Mouse (Mus musculus): ENCODE results near the gene Nxn. TPM values are rescaled to one million over a fixed set of nuclear protein-coding genes. Genes with fewer than 3 reads are reported as not detected.
A peak's percentile ranks its signal among the peaks of the same experiment; 100 is the strongest.

Gene Nxn
- polyA plus RNA-seq, 1 experiment: 9.2 TPM

DNA sequence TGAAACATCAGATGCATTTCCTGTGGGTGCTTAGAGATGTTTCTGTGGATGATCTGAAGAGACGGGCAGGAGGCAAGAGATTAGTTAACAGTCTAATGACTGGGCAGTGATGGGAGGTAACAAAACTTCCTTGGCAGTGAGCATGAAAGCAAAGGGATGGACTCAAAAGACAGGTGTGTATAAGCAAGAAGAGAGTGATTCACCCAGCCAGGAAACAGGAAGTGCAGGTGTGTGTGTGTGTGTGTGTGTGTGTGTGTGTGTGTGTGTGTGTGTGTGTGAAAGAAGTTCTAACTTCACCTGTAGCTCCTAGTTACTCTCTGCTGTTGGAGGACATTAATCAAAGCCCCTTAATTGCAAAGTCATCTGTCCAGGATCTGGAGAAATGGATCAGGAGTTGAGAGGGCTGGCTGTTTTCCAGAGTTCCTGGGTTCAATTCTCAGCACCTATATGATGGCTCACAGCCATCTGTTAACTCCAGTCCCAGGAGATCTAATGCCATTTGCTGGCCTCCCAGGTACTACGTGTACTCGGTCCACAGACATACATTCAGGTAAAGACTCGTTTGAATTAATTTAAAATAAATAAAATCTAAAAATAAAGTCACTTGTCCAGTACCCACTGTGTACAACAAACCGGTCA lies 6.8 kb upstream of the Nxn start:
- no peak for TF ChIP-seq POLR2A (IDR thresholded peaks at IDR 0.05; ENCODE audit: extremely low read depth, insufficient read depth, low read length)
- no peak for TF ChIP-seq CTCF (IDR thresholded peaks at IDR 0.05; ENCODE audit: extremely low read depth, insufficient read depth, low read length)
- Histone ChIP-seq H3K27ac (ENCODE audit: insufficient read depth, low read length) (no peak overlapping the region), H3K4me1 (ENCODE audit: control insufficient read depth, insufficient read depth, low read length) (no peaks in the 10 kb centered on the region), H3K4me3 (ENCODE audit: insufficient read depth, low read length) (no peak overlapping the region)

DNA sequence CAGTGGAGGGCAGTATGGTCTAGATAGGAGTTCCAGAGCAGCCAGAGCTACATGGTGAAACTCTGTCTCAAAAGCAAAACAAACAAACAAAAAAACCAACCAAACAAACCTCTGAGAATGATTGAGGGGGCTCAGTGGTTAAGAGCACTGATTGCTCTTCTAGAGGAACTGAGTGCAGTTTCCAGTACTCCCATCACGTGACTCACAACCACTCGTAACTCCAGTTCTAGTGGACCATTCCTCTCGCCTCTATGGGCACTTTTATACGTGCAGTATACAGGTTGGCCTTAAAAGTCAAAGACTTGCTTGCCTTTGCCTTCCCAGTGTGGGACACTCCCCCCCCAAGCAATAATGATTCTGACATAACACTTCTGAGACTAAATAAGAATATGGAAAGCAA lies 6.2 kb upstream of the Nxn start:
- H3K27ac ChIP-seq (ENCODE audit: insufficient read depth, low read length): no peak overlapping the region
- H3K4me3 ChIP-seq (ENCODE audit: insufficient read depth, low read length): no peak overlapping the region
- H3K4me1 ChIP-seq (ENCODE audit: control insufficient read depth, insufficient read depth, low read length): no peaks in the 10 kb centered on the region
- TF ChIP-seq CTCF (IDR thresholded peaks at IDR 0.05; ENCODE audit: extremely low read depth, insufficient read depth, low read length) (no peak), POLR2A (IDR thresholded peaks at IDR 0.05; ENCODE audit: extremely low read depth, insufficient read depth, low read length) (no peak)

DNA sequence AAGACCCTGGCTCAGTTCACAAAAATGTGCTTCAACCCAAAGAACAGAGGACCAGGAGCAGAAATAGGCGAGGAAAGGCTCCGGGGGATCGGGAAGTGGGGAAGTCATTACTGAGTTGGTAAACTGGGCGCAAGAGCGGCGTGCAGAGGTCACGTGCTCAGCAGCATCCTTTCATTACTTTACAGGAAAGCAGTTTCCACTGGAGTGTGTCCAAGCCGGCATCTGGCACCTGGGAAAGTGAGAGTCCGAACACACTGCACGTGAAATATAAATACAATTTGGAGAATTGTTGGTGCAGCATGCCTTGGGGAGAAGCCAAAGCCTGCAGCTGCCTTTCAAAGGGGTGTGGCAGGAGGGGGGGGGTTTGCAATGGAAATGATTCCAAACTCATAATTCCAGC lies 2.5 kb upstream of the Nxn start:
- no peak overlapping the region for H3K27ac ChIP-seq (ENCODE audit: insufficient read depth, low read length)

DNA sequence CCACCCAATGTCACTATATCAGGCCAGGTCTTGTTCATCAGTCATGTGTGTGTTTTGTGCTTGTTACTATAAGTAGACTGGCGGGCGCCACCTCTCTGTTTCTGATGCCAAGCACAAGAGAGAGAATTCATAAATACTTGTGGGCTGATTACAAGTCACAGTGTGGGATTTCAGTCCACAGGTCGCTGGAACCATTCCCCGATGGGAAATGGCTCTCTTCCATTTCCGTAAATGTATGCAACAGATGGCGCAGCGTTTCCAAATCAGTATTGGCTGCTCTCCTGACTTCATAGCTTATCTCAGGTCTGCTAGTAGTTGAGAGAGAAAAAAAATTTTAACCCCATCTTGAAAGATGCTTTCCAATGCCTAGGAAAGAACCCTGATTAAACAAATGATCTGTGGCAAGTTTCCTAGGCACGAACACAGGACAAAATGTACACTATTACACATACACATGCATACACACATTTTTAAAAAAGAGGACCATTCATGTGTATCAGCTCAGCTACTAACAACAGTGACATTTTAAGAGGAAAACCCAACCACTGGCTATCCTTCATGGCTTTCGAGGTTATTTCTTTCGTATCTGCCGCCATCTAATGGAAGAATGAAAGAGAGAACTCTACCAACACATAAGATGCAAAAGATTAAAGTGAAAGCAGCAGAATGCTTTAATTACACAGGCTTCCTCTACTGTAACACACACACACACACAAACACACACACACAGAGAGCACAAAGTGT lies 819 bp upstream of the Nxn start:
- Histone ChIP-seq H3K4me3 (ENCODE audit: insufficient read depth, low read length) (peak overlapping the region; percentile 70; the same call in 1 of the 2 replicates), H3K27ac (ENCODE audit: insufficient read depth, low read length) (no peak overlapping the region), H3K4me1 (ENCODE audit: control insufficient read depth, insufficient read depth, low read length) (peaks cover 3% of the 10 kb centered on the region; the same call in 1 of the 2 replicates)
- no peak for TF ChIP-seq POLR2A (IDR thresholded peaks at IDR 0.05; ENCODE audit: extremely low read depth, insufficient read depth, low read length)
- TF ChIP-seq CTCF (IDR thresholded peaks at IDR 0.05; ENCODE audit: extremely low read depth, insufficient read depth, low read length): no peak

More for the DNA sequence above, 2.5 kb upstream of the Nxn start:
- TF ChIP-seq POLR2A (IDR thresholded peaks at IDR 0.05; ENCODE audit: extremely low read depth, insufficient read depth, low read length): no peak
- no peak for TF ChIP-seq CTCF (IDR thresholded peaks at IDR 0.05; ENCODE audit: extremely low read depth, insufficient read depth, low read length)
- Histone ChIP-seq H3K4me3 (ENCODE audit: insufficient read depth, low read length) (no peak overlapping the region), H3K4me1 (ENCODE audit: control insufficient read depth, insufficient read depth, low read length) (peaks cover 3% of the 10 kb centered on the region; the same call in 1 of the 2 replicates)

DNA sequence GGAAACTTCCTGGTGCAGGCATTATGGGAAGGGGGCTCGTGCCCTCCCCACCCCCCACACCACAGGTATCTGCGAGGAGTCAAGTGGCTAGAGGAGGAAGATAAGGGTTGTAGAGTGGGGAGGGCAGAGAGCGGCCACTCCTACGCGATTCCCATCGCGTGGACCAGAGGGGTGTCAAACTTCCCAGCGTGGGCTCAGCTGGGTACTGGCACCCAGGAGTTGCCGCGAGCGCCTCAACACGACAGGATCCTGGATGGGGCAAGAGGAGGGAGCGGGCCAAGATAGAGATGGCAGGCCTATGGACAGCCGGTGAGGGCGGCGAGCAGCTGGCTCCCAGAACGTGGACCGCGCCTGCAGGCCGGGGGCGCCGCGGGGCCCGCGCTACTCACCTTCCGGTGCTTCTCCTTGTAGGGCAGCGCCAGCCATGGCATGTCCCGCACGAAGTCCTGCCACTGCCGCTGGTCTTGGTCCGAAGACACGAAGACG lies 585 bp downstream of the Nxn start:
- TF ChIP-seq CTCF (IDR thresholded peaks at IDR 0.05; ENCODE audit: extremely low read depth, insufficient read depth, low read length) (no peak), POLR2A (IDR thresholded peaks at IDR 0.05; ENCODE audit: extremely low read depth, insufficient read depth, low read length) (no peak)
- H3K4me1 ChIP-seq (ENCODE audit: control insufficient read depth, insufficient read depth, low read length): peaks cover 3% of the 10 kb centered on the region; the same call in 1 of the 2 replicates
- H3K4me3 ChIP-seq (ENCODE audit: insufficient read depth, low read length): peak overlapping the region; percentile 70
- H3K27ac ChIP-seq (ENCODE audit: insufficient read depth, low read length): no peak overlapping the region

DNA sequence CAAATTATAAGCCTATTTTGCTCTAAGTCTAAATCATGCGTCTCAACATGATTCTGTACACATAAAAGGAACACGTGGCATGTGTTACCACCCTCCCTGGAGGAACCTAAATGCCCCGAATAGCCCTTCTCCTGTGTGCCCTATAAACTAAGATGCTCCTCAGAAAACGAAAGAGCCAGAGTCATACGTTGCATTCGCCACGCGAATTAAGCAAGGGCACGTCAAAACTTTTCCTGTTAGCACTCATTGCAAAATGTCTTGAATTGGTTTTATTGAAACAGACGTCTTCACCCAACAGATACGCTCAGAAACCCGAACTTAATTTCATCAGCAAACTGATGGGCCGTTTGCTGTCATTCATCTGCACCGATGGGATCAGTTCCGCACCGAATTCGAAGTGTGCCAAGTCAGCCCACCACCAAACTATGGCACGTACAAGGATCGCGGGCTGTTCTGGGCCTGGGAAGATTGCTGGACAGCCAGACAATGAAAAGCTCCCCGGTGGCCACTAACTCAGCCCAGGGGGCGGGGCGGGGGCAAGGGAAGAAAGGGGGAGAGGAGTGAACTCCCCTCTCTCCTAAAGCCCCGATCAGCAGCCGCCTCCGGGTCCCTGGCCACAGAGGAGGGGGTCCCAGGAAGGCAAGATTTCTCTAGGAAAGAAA lies 1.2 kb downstream of the Nxn start:
- Histone ChIP-seq H3K4me1 (ENCODE audit: control insufficient read depth, insufficient read depth, low read length) (peaks cover 3% of the 10 kb centered on the region; the same call in 1 of the 2 replicates), H3K4me3 (ENCODE audit: insufficient read depth, low read length) (peak overlapping the region; percentile 70), H3K27ac (ENCODE audit: insufficient read depth, low read length) (no peak overlapping the region)
- TF ChIP-seq POLR2A (IDR thresholded peaks at IDR 0.05; ENCODE audit: extremely low read depth, insufficient read depth, low read length): no peak
- TF ChIP-seq CTCF (IDR thresholded peaks at IDR 0.05; ENCODE audit: extremely low read depth, insufficient read depth, low read length): no peak

DNA sequence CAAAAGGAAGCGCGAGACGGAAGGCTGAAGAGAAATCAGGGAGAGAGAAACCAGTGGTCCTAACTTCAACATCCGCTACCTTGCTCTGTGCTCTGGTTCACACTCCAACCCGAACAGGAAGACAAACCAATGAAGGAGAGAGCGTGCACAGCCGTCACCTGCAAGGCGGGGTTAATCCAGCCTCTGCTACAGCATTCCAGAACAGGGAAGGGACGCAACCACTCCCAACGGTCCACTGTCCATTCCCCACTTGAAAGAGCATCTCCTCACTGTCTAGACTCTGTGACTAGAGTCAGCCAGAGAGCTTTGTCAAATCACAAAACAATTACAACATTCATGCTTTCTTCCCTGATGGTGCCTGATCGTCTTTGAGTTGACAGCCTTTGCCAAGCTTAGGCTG lies 5.9 kb downstream of the Nxn start:
- TF ChIP-seq POLR2A (IDR thresholded peaks at IDR 0.05; ENCODE audit: extremely low read depth, insufficient read depth, low read length): no peak
- no peak for TF ChIP-seq CTCF (IDR thresholded peaks at IDR 0.05; ENCODE audit: extremely low read depth, insufficient read depth, low read length)
- no peaks in the 10 kb centered on the region for H3K4me1 ChIP-seq (ENCODE audit: control insufficient read depth, insufficient read depth, low read length)
- H3K4me3 ChIP-seq (ENCODE audit: insufficient read depth, low read length): no peak overlapping the region

DNA sequence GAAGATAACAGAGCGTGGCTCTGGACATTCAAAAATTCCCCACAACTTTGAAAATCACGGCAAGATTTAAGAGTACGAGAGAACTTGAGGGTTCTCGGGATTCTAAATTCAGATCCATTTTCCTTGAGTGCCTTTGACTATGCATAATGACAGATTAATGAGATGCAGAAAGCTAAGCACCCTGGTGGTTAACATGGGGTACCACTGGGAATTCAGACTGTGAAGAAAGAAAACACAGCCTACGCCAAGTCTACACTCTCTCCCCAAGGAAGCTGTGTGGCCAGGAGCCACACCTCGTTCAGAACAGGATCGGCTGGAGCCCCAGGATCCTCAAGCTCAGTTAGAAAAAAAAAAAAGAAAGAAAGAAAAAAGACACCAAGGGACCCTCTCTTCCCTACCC lies 6.4 kb downstream of the Nxn start:
- Histone ChIP-seq H3K4me1 (ENCODE audit: control insufficient read depth, insufficient read depth, low read length) (no peaks in the 10 kb centered on the region), H3K27ac (ENCODE audit: insufficient read depth, low read length) (no peak overlapping the region), H3K4me3 (ENCODE audit: insufficient read depth, low read length) (no peak overlapping the region)
- no peak for TF ChIP-seq CTCF (IDR thresholded peaks at IDR 0.05; ENCODE audit: extremely low read depth, insufficient read depth, low read length)
- TF ChIP-seq POLR2A (IDR thresholded peaks at IDR 0.05; ENCODE audit: extremely low read depth, insufficient read depth, low read length): no peak

More for the DNA sequence above, 5.9 kb downstream of the Nxn start:
- H3K27ac ChIP-seq (ENCODE audit: insufficient read depth, low read length): no peak overlapping the region

DNA sequence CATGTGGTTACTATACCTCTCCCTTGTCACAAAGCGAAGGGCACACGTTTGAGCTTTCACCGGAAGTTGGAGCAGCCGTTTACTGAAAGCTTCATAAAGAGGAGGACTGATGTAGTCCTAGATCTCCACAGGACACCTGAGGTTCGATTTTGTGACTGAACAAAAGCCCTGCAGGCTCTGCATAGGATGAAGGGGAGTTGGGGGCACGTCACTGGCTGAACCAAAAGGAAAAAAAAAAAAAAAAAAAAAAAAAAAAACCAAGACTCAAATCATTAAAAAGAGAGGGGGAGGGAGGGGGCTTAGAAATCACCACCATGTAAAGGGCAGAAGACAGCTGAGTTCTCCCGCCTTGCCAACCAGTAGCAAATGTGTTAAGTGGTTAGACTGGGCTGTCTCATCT lies 10.2 kb downstream of the Nxn start:
- no peak overlapping the region for H3K27ac ChIP-seq (ENCODE audit: insufficient read depth, low read length)
- no peak for TF ChIP-seq POLR2A (IDR thresholded peaks at IDR 0.05; ENCODE audit: extremely low read depth, insufficient read depth, low read length)
- TF ChIP-seq CTCF (IDR thresholded peaks at IDR 0.05; ENCODE audit: extremely low read depth, insufficient read depth, low read length): no peak
- no peaks in the 10 kb centered on the region for H3K4me1 ChIP-seq (ENCODE audit: control insufficient read depth, insufficient read depth, low read length)
- H3K4me3 ChIP-seq (ENCODE audit: insufficient read depth, low read length): no peak overlapping the region

All from cortical plate, adult 2 months (tissue).